Mouse (Mus musculus): Measurements from ENCODE around the gene Tcf7. TPM values are rescaled to one million over a fixed set of nuclear protein-coding genes. Genes with fewer than 3 reads are reported as not detected.
A peak's percentile ranks its signal among the peaks of the same experiment; 100 is the strongest.

The Tcf7 gene
- polyA plus RNA-seq, 1 experiment from 2014 or later: 6.6 TPM

GRCm38 (mm10) chr11:52251770-52252169 is 31.0 kb downstream of the Tcf7 start:
- H3K4me1 ChIP-seq (replicated peaks; ENCODE audit: control insufficient read depth, insufficient read depth, low read length): no peaks in the 10 kb centered on the region
- ATAC-seq (replicated peaks; ENCODE audit: low FRiP score) (no peak), DNase-seq (ENCODE audit: low spot score) (no peak)
- H3K4me3 ChIP-seq (ENCODE audit: low read depth, low read length): no peak overlapping the region
- no peak overlapping the region for H3K4me2 ChIP-seq
- 80% methylated on average over 5 of the region's 5 CpGs for WGBS
- H3K9ac ChIP-seq (ENCODE audit: low read depth, low read length): no peak overlapping the region
- H3K36me3 ChIP-seq (ENCODE audit: control insufficient read depth, insufficient read depth, low read length): 0 out of 2 replicates have a peak, but pooled peaks cover 5% of the 10 kb centered on the region
- no peaks in the 10 kb centered on the region for H3K9me3 ChIP-seq (ENCODE audit: control insufficient read depth, low read length)
- no peak overlapping the region for H3K27ac ChIP-seq (ENCODE audit: low read depth, low read length)
- H3K27me3 ChIP-seq (replicated peaks; ENCODE audit: control insufficient read depth, insufficient read depth, low read length): no peaks in the 10 kb centered on the region

- H3K27ac ChIP-seq (ENCODE audit: low read depth, low read length): no peak overlapping the region
- H3K4me2 ChIP-seq: no peak overlapping the region
- 85% methylated on average over 2 of the region's 2 CpGs for WGBS
- H3K4me1 ChIP-seq (replicated peaks; ENCODE audit: control insufficient read depth, insufficient read depth, low read length): no peaks in the 10 kb centered on the region
- no peak overlapping the region for H3K4me3 ChIP-seq (ENCODE audit: low read depth, low read length)
- DNase-seq (ENCODE audit: low spot score) (no peak), ATAC-seq (replicated peaks; ENCODE audit: low FRiP score) (no peak)
- H3K36me3 ChIP-seq (ENCODE audit: control insufficient read depth, insufficient read depth, low read length): peaks cover 9% of the 10 kb centered on the region; the same call in 1 of the 2 replicates
- no peaks in the 10 kb centered on the region for H3K9me3 ChIP-seq (ENCODE audit: control insufficient read depth, low read length)
- H3K9ac ChIP-seq (ENCODE audit: low read depth, low read length): no peak overlapping the region
- H3K27me3 ChIP-seq (replicated peaks; ENCODE audit: control insufficient read depth, insufficient read depth, low read length): no peaks in the 10 kb centered on the region
Measured at GRCm38 (mm10) chr11:52249452-52249851, 33.4 kb downstream of the Tcf7 start.

GRCm38 (mm10) chr11:52240898-52241542 is 41.8 kb downstream of the Tcf7 start:
- no peak for ATAC-seq (replicated peaks; ENCODE audit: low FRiP score)
- no peaks in the 10 kb centered on the region for H3K9me3 ChIP-seq (ENCODE audit: control insufficient read depth, low read length)

GRCm38 (mm10) chr11:52234509-52234908 is 48.3 kb downstream of the Tcf7 start:
- peak overlapping the region; percentile 33 for H3K4me2 ChIP-seq
- ATAC-seq (replicated peaks; ENCODE audit: low FRiP score) (no peak), DNase-seq (ENCODE audit: low spot score) (no peak)
- H3K4me3 ChIP-seq (ENCODE audit: low read depth, low read length): no peak overlapping the region
- no peaks in the 10 kb centered on the region for H3K9me3 ChIP-seq (ENCODE audit: control insufficient read depth, low read length)
- H3K27me3 ChIP-seq (replicated peaks; ENCODE audit: control insufficient read depth, insufficient read depth, low read length): no peaks in the 10 kb centered on the region
- H3K27ac ChIP-seq (ENCODE audit: low read depth, low read length): no peak overlapping the region
- H3K4me1 ChIP-seq (replicated peaks; ENCODE audit: control insufficient read depth, insufficient read depth, low read length): peaks cover 21% of the 10 kb centered on the region
- peaks cover 11% of the 10 kb centered on the region for H3K36me3 ChIP-seq (ENCODE audit: control insufficient read depth, insufficient read depth, low read length)
- no peak overlapping the region for H3K9ac ChIP-seq (ENCODE audit: low read depth, low read length)

More at GRCm38 (mm10) chr11:52240898-52241542, 41.8 kb downstream of the Tcf7 start:
- WGBS: 91% methylated on average over 4 of the region's 4 CpGs
- DNase-seq (ENCODE audit: low spot score): no peak
- Histone ChIP-seq H3K36me3 (ENCODE audit: control insufficient read depth, insufficient read depth, low read length) (peaks cover 20% of the 10 kb centered on the region), H3K4me3 (ENCODE audit: low read depth, low read length) (no peak overlapping the region), H3K27ac (ENCODE audit: low read depth, low read length) (no peak overlapping the region), H3K9ac (ENCODE audit: low read depth, low read length) (no peak overlapping the region), H3K27me3 (replicated peaks; ENCODE audit: control insufficient read depth, insufficient read depth, low read length) (no peaks in the 10 kb centered on the region), H3K4me1 (replicated peaks; ENCODE audit: control insufficient read depth, insufficient read depth, low read length) (no peaks in the 10 kb centered on the region), H3K4me2 (no peak overlapping the region)

- Histone ChIP-seq H3K27me3 (replicated peaks; ENCODE audit: control insufficient read depth, insufficient read depth, low read length) (no peaks in the 10 kb centered on the region), H3K4me1 (replicated peaks; ENCODE audit: control insufficient read depth, insufficient read depth, low read length) (peaks cover 21% of the 10 kb centered on the region), H3K9ac (ENCODE audit: low read depth, low read length) (no peak overlapping the region), H3K27ac (ENCODE audit: low read depth, low read length) (no peak overlapping the region), H3K4me3 (ENCODE audit: low read depth, low read length) (peak overlapping the region; percentile 97; the same call in 1 of the 2 replicates), H3K36me3 (ENCODE audit: control insufficient read depth, insufficient read depth, low read length) (peaks cover 11% of the 10 kb centered on the region), H3K4me2 (peak overlapping the region; percentile 86), H3K9me3 (ENCODE audit: control insufficient read depth, low read length) (no peaks in the 10 kb centered on the region)
- 90% methylated on average over 1 of the region's 1 CpGs for WGBS
- DNase-seq (ENCODE audit: low spot score) (no peak), ATAC-seq (replicated peaks; ENCODE audit: low FRiP score) (no peak)
Measured at GRCm38 (mm10) chr11:52233906-52234305, 48.9 kb downstream of the Tcf7 start.

GRCm38 (mm10) chr11:52233043-52233653 is 49.7 kb downstream of the Tcf7 start:
- 28% methylated on average over 3 of the region's 3 CpGs for WGBS
- peak overlapping the region; percentile 86 for H3K4me2 ChIP-seq
- H3K4me3 ChIP-seq (ENCODE audit: low read depth, low read length): peak overlapping the region; percentile 97
- H3K4me1 ChIP-seq (replicated peaks; ENCODE audit: control insufficient read depth, insufficient read depth, low read length): peaks cover 21% of the 10 kb centered on the region
- H3K9ac ChIP-seq (ENCODE audit: low read depth, low read length): peak overlapping the region; percentile 98
- no peak overlapping the region for H3K27ac ChIP-seq (ENCODE audit: low read depth, low read length)
- peaks cover 7% of the 10 kb centered on the region; the same call in 1 of the 2 replicates for H3K36me3 ChIP-seq (ENCODE audit: control insufficient read depth, insufficient read depth, low read length)
- no peak for ATAC-seq (replicated peaks; ENCODE audit: low FRiP score)
- no peaks in the 10 kb centered on the region for H3K27me3 ChIP-seq (replicated peaks; ENCODE audit: control insufficient read depth, insufficient read depth, low read length)
- DNase-seq (ENCODE audit: low spot score): no peak
- no peaks in the 10 kb centered on the region for H3K9me3 ChIP-seq (ENCODE audit: control insufficient read depth, low read length)

- DNase-seq (ENCODE audit: low spot score): peak; percentile 95
- H3K9ac ChIP-seq (ENCODE audit: low read depth, low read length): peak within 1 kb of the TSS; percentile 98
- peak within 1 kb of the TSS; percentile 63 for H3K27ac ChIP-seq (ENCODE audit: low read depth, low read length)
- ATAC-seq (replicated peaks; ENCODE audit: low FRiP score): peak; percentile 82
- no peaks in the 10 kb centered on the region for H3K9me3 ChIP-seq (ENCODE audit: control insufficient read depth, low read length)
- peaks cover 21% of the 10 kb centered on the region for H3K4me1 ChIP-seq (replicated peaks; ENCODE audit: control insufficient read depth, insufficient read depth, low read length)
- peak within 1 kb of the TSS; percentile 97 for H3K4me3 ChIP-seq (ENCODE audit: low read depth, low read length)
- WGBS: under 1% methylated on average over 87 of the region's 87 CpGs
- no peaks in the 10 kb centered on the region for H3K27me3 ChIP-seq (replicated peaks; ENCODE audit: control insufficient read depth, insufficient read depth, low read length)
- H3K4me2 ChIP-seq: peak within 1 kb of the TSS; percentile 86
- no peaks in the 10 kb centered on the region for H3K36me3 ChIP-seq (ENCODE audit: control insufficient read depth, insufficient read depth, low read length)
Measured at GRCm38 (mm10) chr11:52231606-52232541, 50.9 kb downstream of the Tcf7 start, which contains the start of gene Skp1a. Gene Skp1a, plus strand, starts transcription at chr11:52231995.

GRCm38 (mm10) chr11:52230694-52231093 is 52.1 kb downstream of the Tcf7 start:
- no peaks in the 10 kb centered on the region for H3K27me3 ChIP-seq (replicated peaks; ENCODE audit: control insufficient read depth, insufficient read depth, low read length)
- H3K27ac ChIP-seq (ENCODE audit: low read depth, low read length): peak overlapping the region; percentile 63; the same call in 1 of the 2 replicates
- H3K9me3 ChIP-seq (ENCODE audit: control insufficient read depth, low read length): no peaks in the 10 kb centered on the region
- no peaks in the 10 kb centered on the region for H3K36me3 ChIP-seq (ENCODE audit: control insufficient read depth, insufficient read depth, low read length)
- WGBS: 51% methylated on average over 5 of the region's 5 CpGs
- H3K9ac ChIP-seq (ENCODE audit: low read depth, low read length): peak overlapping the region; percentile 98
- peaks cover 21% of the 10 kb centered on the region for H3K4me1 ChIP-seq (replicated peaks; ENCODE audit: control insufficient read depth, insufficient read depth, low read length)
- DNase-seq (ENCODE audit: low spot score): no peak
- ATAC-seq (replicated peaks; ENCODE audit: low FRiP score): no peak
- peak overlapping the region; percentile 97; the same call in 1 of the 2 replicates for H3K4me3 ChIP-seq (ENCODE audit: low read depth, low read length)
- peak overlapping the region; percentile 86 for H3K4me2 ChIP-seq
